In the genomic region with DNA sequence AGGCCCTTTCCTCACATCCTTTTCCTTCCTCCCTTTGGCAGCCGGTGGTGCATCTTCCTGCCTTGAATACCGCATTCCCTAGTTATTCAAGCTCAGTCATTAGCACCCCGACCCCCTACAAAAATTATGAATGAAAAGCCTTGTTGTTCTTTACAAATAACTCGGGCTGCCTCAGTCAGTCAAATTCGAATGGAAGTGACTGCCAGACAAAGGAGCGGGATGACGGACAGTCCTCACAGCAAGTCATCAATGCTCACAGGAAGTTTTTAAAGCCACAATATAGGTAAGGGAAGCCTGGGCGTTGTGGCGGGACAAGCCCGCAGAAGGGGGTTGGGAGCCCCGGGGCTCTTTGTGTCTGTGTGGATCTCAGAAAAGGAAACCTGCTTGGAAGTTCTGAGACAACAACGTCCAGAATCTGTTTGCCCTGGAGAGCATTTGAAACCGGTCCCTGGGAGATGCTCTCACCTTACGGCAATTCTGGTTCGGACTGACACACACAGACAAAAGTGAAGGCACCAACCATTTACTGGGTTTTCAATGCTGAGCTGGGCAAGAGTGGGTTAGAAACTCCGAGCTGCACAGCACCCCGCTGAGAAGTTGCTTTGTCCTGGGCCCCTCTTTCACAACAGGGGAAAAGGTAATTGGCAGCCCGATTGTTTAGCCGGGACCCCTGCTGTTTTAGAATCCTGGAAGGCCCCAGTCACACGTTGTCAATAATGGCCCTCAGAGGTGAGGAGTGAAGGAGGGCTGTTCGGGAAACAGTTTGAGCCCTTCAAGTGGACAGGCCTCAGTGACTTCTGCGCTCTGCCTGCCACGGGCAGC, we compare ENCODE assay signal across 8 mouse cellular contexts. TPM values are rescaled to one million over a fixed set of nuclear protein-coding genes. Genes with fewer than 3 reads are reported as not detected.
DNase-seq lines count a peak whose midpoint lies in the region; ATAC-seq and TF ChIP-seq lines count a peak whose summit lies in the region.

No protein-coding gene starts in this region.

- H3K9ac ChIP-seq in lung, postnatal 0 days (replicated peaks; ENCODE audit: low read depth), result no peak overlapping the region
- H3K9ac ChIP-seq in heart, embryonic 12.5 days, result peak overlapping the region; percentile 65
- H3K9ac ChIP-seq in limb, embryonic 11.5 days (ENCODE audit: low read length), result peak overlapping the region; percentile 9

- TF ChIP-seq EP300 in lung, postnatal 0 days (IDR thresholded peaks at IDR 0.05), result no peak

- peak overlapping the region; percentile 23; the same call in 1 of the 2 replicates for H3K4me2 ChIP-seq in lung, postnatal 0 days (replicated peaks; ENCODE audit: low read depth, low read length)
- peak overlapping the region; percentile 61 for H3K4me2 ChIP-seq in heart, embryonic 12.5 days
- H3K4me2 ChIP-seq in limb, embryonic 11.5 days (ENCODE audit: low read depth, severe bottlenecking), result peak overlapping the region; percentile 29; the same call in 1 of the 2 replicates

- TF ChIP-seq CTCF in lung, postnatal 0 days (IDR thresholded peaks at IDR 0.05), result no peak
- no peak for TF ChIP-seq CTCF in lung, adult 2 months (IDR thresholded peaks at IDR 0.05; ENCODE audit: insufficient read depth, low read length)

- no peak overlapping the region for H3K4me3 ChIP-seq in lung, postnatal 0 days (ENCODE audit: low read depth, low read length)
- no peak overlapping the region for H3K4me3 ChIP-seq in lung, adult 2 months (replicated peaks; ENCODE audit: extremely low read depth, low read depth, low read length)
- peak overlapping the region; percentile 23 for H3K4me3 ChIP-seq in heart, embryonic 12.5 days
- H3K4me3 ChIP-seq in limb, embryonic 11.5 days (ENCODE audit: low read depth, low read length), result no peak overlapping the region

- TF ChIP-seq POLR2A in lung, adult 2 months (IDR thresholded peaks at IDR 0.05; ENCODE audit: borderline replicate concordance, extremely low read depth, low read depth, low read length), result no peak

- H3K9me3 ChIP-seq in lung, postnatal 0 days (ENCODE audit: low read length), result no peaks in the 10 kb centered on the region
- H3K9me3 ChIP-seq in heart, embryonic 12.5 days (replicated peaks), result no peaks in the 10 kb centered on the region
- H3K9me3 ChIP-seq in limb, embryonic 11.5 days (ENCODE audit: control insufficient read depth, low read length), result no peaks in the 10 kb centered on the region

- no peak for DNase-seq in lung, postnatal 0 days (ENCODE audit: low spot score)
- no peak for DNase-seq in lung, adult 2 months
- peak; percentile 81 for DNase-seq in limb, embryonic 11.5 days (ENCODE audit: low spot score)
- DNase-seq in retina, embryonic 14.5 days (ENCODE audit: low spot score), result peak; percentile 84
- no peak for DNase-seq in cerebellum, adult 11 months
- DNase-seq in ovary, postnatal 14 days (ENCODE audit: low spot score), result no peak
- DNase-seq in adrenal gland, postnatal 14 days, result no peak

- H3K27ac ChIP-seq in lung, postnatal 0 days (ENCODE audit: low read length), result no peak overlapping the region
- peak overlapping the region; percentile 62 for H3K27ac ChIP-seq in heart, embryonic 12.5 days (ENCODE audit: poor library complexity, severe bottlenecking)
- peak overlapping the region; percentile 36; the same call in 1 of the 2 replicates for H3K27ac ChIP-seq in limb, embryonic 11.5 days (replicated peaks; ENCODE audit: low read depth, low read length)

- H3K36me3 ChIP-seq in lung, postnatal 0 days (ENCODE audit: insufficient read depth, low read length), result no peaks in the 10 kb centered on the region
- H3K36me3 ChIP-seq in heart, embryonic 12.5 days, result no peaks in the 10 kb centered on the region
- H3K36me3 ChIP-seq in limb, embryonic 11.5 days (ENCODE audit: control insufficient read depth, insufficient read depth, low read length), result no peaks in the 10 kb centered on the region

- peaks cover 7% of the 10 kb centered on the region; the same call in 1 of the 2 replicates for H3K4me1 ChIP-seq in lung, postnatal 0 days (ENCODE audit: insufficient read depth, low read depth, low read length)
- H3K4me1 ChIP-seq in lung, adult 2 months (ENCODE audit: control insufficient read depth, insufficient read depth, low read length), result peaks cover 8% of the 10 kb centered on the region
- H3K4me1 ChIP-seq in heart, embryonic 12.5 days (replicated peaks), result peaks cover 22% of the 10 kb centered on the region
- peaks cover 8% of the 10 kb centered on the region for H3K4me1 ChIP-seq in limb, embryonic 11.5 days (ENCODE audit: control insufficient read depth, insufficient read depth, low read length)

- ATAC-seq in lung, postnatal 0 days, result peak; percentile 47
- ATAC-seq in heart, embryonic 12.5 days (ENCODE audit: insufficient number of reproducible peaks, low FRiP score), result no peak
- peak; percentile 72; the same call in 1 of the 2 replicates for ATAC-seq in limb, embryonic 11.5 days (ENCODE audit: insufficient number of reproducible peaks, low FRiP score, low TSS enrichment, low read depth)

- WGBS in lung, postnatal 0 days, result 23% methylated on average over 23 of the region's 23 CpGs
- 30% methylated on average over 23 of the region's 23 CpGs for WGBS in lung, adult 2 months
- WGBS in heart, embryonic 12.5 days, result 11% methylated on average over 23 of the region's 23 CpGs
- 2% methylated on average over 23 of the region's 23 CpGs for WGBS in limb, embryonic 11.5 days

- H3K27me3 ChIP-seq in lung, postnatal 0 days (replicated peaks; ENCODE audit: insufficient read depth, low read length), result no peaks in the 10 kb centered on the region
- no peaks in the 10 kb centered on the region for H3K27me3 ChIP-seq in heart, embryonic 12.5 days (replicated peaks)
- H3K27me3 ChIP-seq in limb, embryonic 11.5 days (ENCODE audit: control insufficient read depth, insufficient read depth, low read length), result no peaks in the 10 kb centered on the region

RNA-seq across cellular contexts. Expression of a gene that starts 24.0 kb away (rescaled TPM):
- 88.9 and 99.8 TPM in 2 replicates for polyA plus RNA-seq in lung, postnatal 0 days (2015; fragmentation: Nextera tagmentation; extraction: Ambion mirVana)
- polyA plus RNA-seq in lung, adult 2 months (2012; rRNA removed), result 27.3 and 27.8 TPM in 2 replicates
- polyA plus RNA-seq in heart, embryonic 12.5 days (2016; fragmentation: Nextera tagmentation; extraction: Ambion mirVana), result 61.1 and 61.8 TPM in 2 replicates
- polyA plus RNA-seq in limb, embryonic 11.5 days (2014; fragmentation: Nextera tagmentation; extraction: Ambion mirVana), result 71.3 and 73.3 TPM in 2 replicates
- 36.8 and 38.0 TPM in 2 replicates for total RNA-seq in adrenal gland, postnatal 14 days (2021)

Comparison
In these comparisons a context has a peak if more than half of its experiments do, and no peak if none do; other contexts are left out.
1. DNase-seq: peak in limb, embryonic 11.5 days (single experiment) and retina, embryonic 14.5 days (single experiment); none in lung, postnatal 0 days (single experiment), lung, adult 2 months (single experiment), cerebellum, adult 11 months (single experiment), ovary, postnatal 14 days (single experiment) and adrenal gland, postnatal 14 days (single experiment).
2. Peak in every context shown above with its lines, with median percentiles within 50 percentile points of each other: H3K4me2 ChIP-seq.